Mouse (Mus musculus) liver, embryonic 14.5 days (tissue): ENCODE measurements at regions not wholly inside any gene's neighbourhood (a gene's known extent, or its start where the extent isn't known, plus 50 kb on each side); places are given as distances from the start of the nearest gene placed in this dataset.

Experiments
- CTCF ChIP-seq: IDR thresholded peaks from 2 replicates; pipeline ENCODE4 v1.5.1; 2016; ENCODE audit warnings: antibody characterized with exemption, low read depth, control low read depth
- EP300 ChIP-seq: IDR thresholded peaks from 2 replicates; pipeline ENCODE4 v1.6.1; 2016; ENCODE audit warnings: antibody characterized with exemption, low read depth

DNA sequence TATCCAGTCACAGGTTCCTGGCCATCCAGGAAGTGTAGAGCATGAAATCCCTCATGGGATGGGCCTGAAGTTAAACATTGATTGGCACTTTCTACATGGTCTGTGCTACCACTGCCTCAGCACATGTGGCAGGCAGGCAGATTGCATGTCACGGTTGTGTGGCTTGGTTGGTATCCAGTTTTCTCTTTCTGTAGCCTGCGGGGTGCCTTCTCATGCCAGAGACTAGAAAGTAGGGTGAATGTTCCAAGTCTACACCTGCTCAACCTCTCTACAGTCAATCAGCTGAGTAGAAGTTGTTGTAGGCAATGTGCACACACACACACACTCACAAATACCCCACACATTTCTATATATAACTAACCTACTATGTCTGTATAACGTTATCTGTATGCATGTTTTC, 533.5 kb upstream of the Tmpo start:
- no peak for TF ChIP-seq CTCF
- no peak for TF ChIP-seq EP300
